Mouse (Mus musculus) liver, embryonic 16.5 days (tissue): ENCODE measurements at regions not wholly inside any gene's neighbourhood (a gene's known extent, or its start where the extent isn't known, plus 50 kb on each side); places are given as distances from the start of the nearest gene placed in this dataset.
A peak's percentile ranks its signal among the peaks of the same experiment; 100 is the strongest.

ENCODE experiments used
- ATAC-seq: fragments of 200-750 bp; cut with Nextera tagmentation; 2 replicates; pipeline ENCODE4 v1.8.0; 2017; ENCODE audit warnings: low read depth, mild to moderate bottlenecking, moderate number of reproducible peaks, moderate library complexity
- H3K27ac ChIP-seq: fragments of 300-500 bp; sonication (generic); 2 replicates; pipeline ENCODE4 v1.5.1; 2014; ENCODE audit warnings: mild to moderate bottlenecking, low read length
- H3K27me3 ChIP-seq: fragments of 300-500 bp; sonication (generic); 2 replicates; pipeline ENCODE4 v1.6.1; 2014; ENCODE audit warnings: low read depth, low read length, mixed read lengths; ENCODE audit not compliant: control insufficient read depth, insufficient read depth
- H3K36me3 ChIP-seq: fragments of 300-500 bp; sonication (generic); 2 replicates; pipeline ENCODE4 v1.6.1; 2014; ENCODE audit warnings: mild to moderate bottlenecking; ENCODE audit not compliant: control insufficient read depth, insufficient read depth
- H3K4me1 ChIP-seq: fragments of 300-500 bp; sonication (generic); 2 replicates; pipeline ENCODE4 v1.6.1; 2014; ENCODE audit warnings: low read depth, low read length, mixed read lengths; ENCODE audit not compliant: control insufficient read depth
- H3K4me2 ChIP-seq: fragments of 300-500 bp; sonication (generic); 2 replicates; pipeline ENCODE4 v1.6.1; 2014; ENCODE audit warnings: low read depth, low read length, mixed read lengths
- H3K4me3 ChIP-seq: fragments of 300-500 bp; sonication (generic); 2 replicates; pipeline ENCODE4 v1.5.1; 2014; ENCODE audit warnings: low read depth, mild to moderate bottlenecking, low read length
- H3K9ac ChIP-seq: fragments of 300-500 bp; sonication (generic); 2 replicates; pipeline ENCODE4 v1.6.1; 2014; ENCODE audit warnings: low read depth, low read length
- H3K9me3 ChIP-seq: fragments of 300-500 bp; sonication (generic); replicated peaks from 2 replicates; pipeline ENCODE4 v1.6.1; 2016; ENCODE audit warnings: low read length; ENCODE audit not compliant: control insufficient read depth
- WGBS: fragments of 180-500 bp; shearing (Covaris S2); extraction: QIAGEN DNeasy Blood & Tissue Kit; methylation state at CpG from one replicate; pipeline ENCODE4 v1.1.7; 2014; ENCODE audit not compliant: insufficient replicate concordance; 5-methylcytosine and 5-hydroxymethylcytosine counted together

DNA sequence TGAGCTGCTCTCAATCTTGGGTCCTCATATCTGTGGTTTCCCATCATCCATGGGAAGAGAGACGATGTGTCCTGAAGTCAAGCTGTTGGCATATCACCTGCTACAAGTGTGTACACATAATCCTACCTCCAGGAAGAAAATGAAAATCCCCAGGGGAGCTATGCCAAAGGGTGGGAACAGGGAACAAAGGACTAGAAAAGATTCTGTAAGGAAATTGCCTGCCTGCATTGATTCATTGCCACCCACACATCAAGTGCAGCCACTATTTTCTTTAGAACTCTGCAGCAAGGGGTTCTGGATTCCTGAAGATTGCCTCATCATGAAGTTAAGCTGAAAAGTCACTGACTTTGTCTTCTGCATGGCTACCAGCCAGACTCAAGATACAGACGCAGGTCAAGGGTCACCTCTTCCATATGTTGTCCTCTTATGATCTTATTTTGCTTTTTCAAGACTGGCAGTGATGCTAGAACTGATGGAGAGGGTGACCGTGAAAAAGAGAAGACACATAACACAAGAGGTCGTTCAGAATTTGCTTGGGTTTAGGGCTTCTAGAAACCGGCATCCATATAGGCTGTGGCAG is 251.6 kb upstream of the Foxq1 start:
- no peaks in the 10 kb centered on the region for H3K27me3 ChIP-seq
- no peak for ATAC-seq
- H3K36me3 ChIP-seq, result no peaks in the 10 kb centered on the region
- no peak overlapping the region for H3K9ac ChIP-seq
- no peak overlapping the region for H3K27ac ChIP-seq
- no peaks in the 10 kb centered on the region for H3K4me1 ChIP-seq
- no peak overlapping the region for H3K4me2 ChIP-seq
- H3K9me3 ChIP-seq, result no peaks in the 10 kb centered on the region
- H3K4me3 ChIP-seq, result no peak overlapping the region
- WGBS, result 59% methylated on average over 5 of the region's 5 CpGs

DNA sequence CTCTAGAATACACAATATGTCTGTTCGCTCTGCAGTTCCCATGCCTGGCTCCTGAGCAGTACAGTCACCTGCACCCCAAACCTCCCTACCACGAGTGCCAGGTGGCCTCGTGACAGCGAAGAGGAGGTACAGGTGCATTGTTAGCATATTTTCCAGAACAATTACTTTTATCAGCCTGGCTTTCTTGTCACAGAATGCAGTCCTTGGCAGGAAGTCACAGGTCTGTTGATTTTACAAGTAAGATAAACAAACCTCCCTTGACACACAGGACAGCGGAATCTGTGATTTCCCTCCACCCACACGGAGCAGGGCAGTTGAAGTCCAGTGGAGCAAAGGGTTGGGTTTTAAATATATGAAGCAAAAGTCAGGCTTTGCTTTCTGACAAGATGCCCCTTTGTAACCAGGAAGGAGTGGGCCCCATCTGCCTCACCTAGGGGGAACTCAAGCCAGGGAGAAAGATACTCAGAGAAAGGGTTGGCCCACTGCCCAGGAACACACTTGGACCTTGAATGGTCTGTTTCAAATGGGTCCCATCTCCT is 246.8 kb upstream of the Foxq1 start:
- Histone ChIP-seq H3K27me3 (no peaks in the 10 kb centered on the region), H3K4me3 (no peak overlapping the region), H3K4me2 (no peak overlapping the region), H3K9ac (no peak overlapping the region), H3K27ac (peak overlapping the region; percentile 37; the same call in 1 of the 2 replicates), H3K36me3 (no peaks in the 10 kb centered on the region), H3K4me1 (no peaks in the 10 kb centered on the region), H3K9me3 (no peaks in the 10 kb centered on the region)
- WGBS, result 33% methylated on average over 6 of the region's 6 CpGs
- ATAC-seq, result peak; percentile 79

DNA sequence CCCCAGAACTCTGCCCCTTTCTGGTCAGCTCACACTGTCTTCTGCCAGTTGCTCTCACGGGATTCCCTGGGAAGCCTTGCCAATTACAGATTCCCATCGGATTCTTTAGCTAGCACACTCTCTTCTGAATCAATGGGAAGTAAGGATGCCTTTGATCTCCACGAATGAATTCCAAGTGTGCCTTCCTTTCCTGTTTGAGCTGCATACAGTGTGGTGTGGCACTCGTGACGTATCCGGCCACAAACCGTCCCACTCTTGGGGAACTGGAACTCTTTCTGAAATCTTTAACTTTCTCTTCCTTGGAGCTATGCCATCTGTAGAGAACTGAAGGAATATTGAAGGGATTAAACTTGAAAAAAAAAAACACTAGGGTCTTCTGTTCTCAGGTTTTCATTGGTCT is 243.2 kb upstream of the Foxq1 start:
- WGBS, result 40% methylated on average over 7 of the region's 7 CpGs
- no peak for ATAC-seq
- Histone ChIP-seq H3K4me3 (no peak overlapping the region), H3K27me3 (no peaks in the 10 kb centered on the region), H3K9ac (no peak overlapping the region), H3K4me2 (no peak overlapping the region), H3K4me1 (no peaks in the 10 kb centered on the region), H3K27ac (no peak overlapping the region), H3K9me3 (no peaks in the 10 kb centered on the region), H3K36me3 (no peaks in the 10 kb centered on the region)

DNA sequence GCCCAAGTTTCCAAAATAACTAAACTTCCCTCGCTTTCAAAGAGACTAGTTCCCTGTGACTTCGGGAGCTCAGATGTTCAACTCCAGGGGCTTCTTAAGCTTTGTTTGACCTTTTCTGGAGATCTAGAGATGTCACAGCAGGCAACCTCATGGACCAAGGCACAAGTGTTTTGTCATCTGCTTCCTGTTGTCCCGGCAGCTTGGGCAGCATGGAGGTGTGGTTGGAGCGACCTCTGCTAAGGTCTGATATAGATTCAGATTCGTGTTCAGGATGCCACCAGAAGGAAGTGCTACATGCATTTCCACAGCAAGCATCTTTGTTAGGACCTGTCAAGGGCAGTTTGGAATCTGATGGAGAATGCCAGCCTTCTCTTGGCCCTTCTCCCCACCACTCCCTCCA is 242.1 kb upstream of the Foxq1 start:
- H3K4me3 ChIP-seq, result no peak overlapping the region
- H3K36me3 ChIP-seq, result no peaks in the 10 kb centered on the region
- H3K9ac ChIP-seq, result no peak overlapping the region
- H3K27me3 ChIP-seq, result no peaks in the 10 kb centered on the region
- no peaks in the 10 kb centered on the region for H3K4me1 ChIP-seq
- 22% methylated on average over 5 of the region's 5 CpGs for WGBS
- no peak overlapping the region for H3K4me2 ChIP-seq
- no peak for ATAC-seq
- H3K27ac ChIP-seq, result no peak overlapping the region
- H3K9me3 ChIP-seq, result no peaks in the 10 kb centered on the region

DNA sequence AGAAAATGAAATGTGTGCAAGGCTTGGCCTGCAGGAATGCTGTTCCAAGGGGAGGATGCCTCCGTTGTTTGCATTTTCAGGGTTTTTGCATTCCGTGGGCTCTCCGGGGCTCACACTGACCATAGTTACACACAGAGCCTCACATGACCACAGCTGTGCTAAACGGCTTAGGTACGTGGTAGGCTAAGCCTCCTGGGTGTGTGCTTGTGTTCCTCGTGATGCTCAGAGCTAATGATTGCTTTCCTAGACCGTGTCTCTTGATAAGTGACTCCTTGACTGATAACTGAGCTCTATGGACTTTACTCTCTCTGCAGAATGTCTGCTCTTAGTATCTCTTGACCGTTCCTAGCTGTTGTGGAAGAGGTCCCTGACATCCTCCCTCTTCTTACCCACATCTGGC is 238.9 kb upstream of the Foxq1 start:
- ATAC-seq, result no peak
- 56% methylated on average over 8 of the region's 8 CpGs for WGBS
- Histone ChIP-seq H3K9ac (no peak overlapping the region), H3K9me3 (no peaks in the 10 kb centered on the region), H3K4me1 (no peaks in the 10 kb centered on the region), H3K36me3 (no peaks in the 10 kb centered on the region), H3K27ac (no peak overlapping the region), H3K27me3 (no peaks in the 10 kb centered on the region), H3K4me2 (no peak overlapping the region), H3K4me3 (no peak overlapping the region)

DNA sequence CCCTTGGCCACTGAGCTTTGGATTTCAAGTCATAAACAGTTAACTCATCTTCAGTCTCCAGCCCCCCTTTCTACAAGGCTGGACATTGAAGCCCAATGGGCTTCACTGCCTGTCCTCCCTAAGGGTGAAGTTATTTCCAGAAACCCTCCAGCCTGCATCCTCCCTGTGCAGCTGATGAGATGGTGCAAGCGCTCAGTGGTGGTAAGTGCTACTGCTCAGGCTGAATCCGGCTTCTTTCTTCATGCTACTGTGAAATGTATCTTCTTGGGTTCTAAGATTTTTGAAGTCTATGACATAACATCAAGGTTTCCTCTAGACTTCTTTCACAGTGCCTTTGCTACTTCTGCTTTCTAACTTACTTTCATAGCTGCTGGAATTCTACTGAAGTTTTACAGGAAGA is 237.9 kb upstream of the Foxq1 start:
- ATAC-seq, result no peak
- no peaks in the 10 kb centered on the region for H3K36me3 ChIP-seq
- no peaks in the 10 kb centered on the region for H3K4me1 ChIP-seq
- 62% methylated on average over 2 of the region's 2 CpGs for WGBS
- no peak overlapping the region for H3K27ac ChIP-seq
- H3K9ac ChIP-seq, result no peak overlapping the region
- H3K4me2 ChIP-seq, result no peak overlapping the region
- no peak overlapping the region for H3K4me3 ChIP-seq
- no peaks in the 10 kb centered on the region for H3K9me3 ChIP-seq
- no peaks in the 10 kb centered on the region for H3K27me3 ChIP-seq

DNA sequence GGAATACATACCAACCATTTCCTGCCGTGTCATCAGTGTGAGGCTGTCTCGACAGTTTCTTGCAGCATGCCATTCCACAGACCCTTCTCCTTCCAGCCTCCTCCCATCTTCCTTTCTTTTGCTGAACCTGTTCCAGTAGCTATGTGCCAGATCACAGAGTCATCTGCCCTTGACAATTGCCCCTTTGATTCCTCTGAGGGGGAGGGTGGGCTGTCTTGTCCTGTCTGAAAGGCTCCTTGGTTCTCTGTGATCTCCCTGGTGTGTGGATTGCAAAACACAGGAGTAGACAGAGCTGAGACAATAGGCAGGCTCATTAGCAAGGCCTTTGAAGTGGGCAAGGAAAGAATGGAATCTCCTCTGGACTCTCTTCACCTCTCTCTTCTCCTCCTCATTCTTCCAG is 234.5 kb upstream of the Foxq1 start:
- Histone ChIP-seq H3K27ac (no peak overlapping the region), H3K4me3 (no peak overlapping the region), H3K9ac (no peak overlapping the region), H3K27me3 (no peaks in the 10 kb centered on the region), H3K4me2 (no peak overlapping the region), H3K36me3 (no peaks in the 10 kb centered on the region), H3K9me3 (no peaks in the 10 kb centered on the region), H3K4me1 (no peaks in the 10 kb centered on the region)
- ATAC-seq, result no peak
- 52% methylated on average over 2 of the region's 2 CpGs for WGBS

DNA sequence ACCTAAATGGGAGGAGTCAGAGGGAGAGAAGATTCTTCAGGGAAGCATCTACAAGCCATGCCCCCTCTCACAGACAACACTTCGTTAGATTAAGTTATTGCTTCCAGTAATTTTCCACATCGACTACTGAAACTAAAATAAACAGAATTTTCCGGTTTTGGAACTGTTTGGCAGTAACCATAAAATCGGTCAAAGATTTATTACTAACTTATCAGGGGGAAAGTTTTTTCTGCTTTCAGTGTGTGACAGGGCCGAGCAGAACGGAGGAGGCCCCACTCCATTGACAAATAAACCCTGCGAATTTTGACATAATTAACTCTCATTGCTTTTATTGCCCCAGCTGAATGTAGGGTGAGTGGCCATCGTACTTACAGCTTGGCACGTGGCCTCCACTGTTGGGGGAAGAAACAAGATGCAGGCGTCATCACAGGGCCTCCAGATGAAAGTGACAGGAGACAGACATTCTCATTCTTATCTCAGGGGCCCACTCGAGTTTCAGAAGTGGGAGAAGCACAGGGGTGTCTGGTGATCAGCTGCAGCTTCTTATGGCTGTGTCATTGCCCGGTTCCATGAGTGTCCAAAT is 229.6 kb upstream of the Foxq1 start:
- H3K9me3 ChIP-seq, result no peaks in the 10 kb centered on the region
- H3K36me3 ChIP-seq, result no peaks in the 10 kb centered on the region
- no peak overlapping the region for H3K4me2 ChIP-seq
- H3K4me3 ChIP-seq, result no peak overlapping the region
- no peak overlapping the region for H3K27ac ChIP-seq
- H3K27me3 ChIP-seq, result no peaks in the 10 kb centered on the region
- no peak overlapping the region for H3K9ac ChIP-seq
- H3K4me1 ChIP-seq, result no peaks in the 10 kb centered on the region
- WGBS, result 45% methylated on average over 12 of the region's 12 CpGs
- no peak for ATAC-seq

DNA sequence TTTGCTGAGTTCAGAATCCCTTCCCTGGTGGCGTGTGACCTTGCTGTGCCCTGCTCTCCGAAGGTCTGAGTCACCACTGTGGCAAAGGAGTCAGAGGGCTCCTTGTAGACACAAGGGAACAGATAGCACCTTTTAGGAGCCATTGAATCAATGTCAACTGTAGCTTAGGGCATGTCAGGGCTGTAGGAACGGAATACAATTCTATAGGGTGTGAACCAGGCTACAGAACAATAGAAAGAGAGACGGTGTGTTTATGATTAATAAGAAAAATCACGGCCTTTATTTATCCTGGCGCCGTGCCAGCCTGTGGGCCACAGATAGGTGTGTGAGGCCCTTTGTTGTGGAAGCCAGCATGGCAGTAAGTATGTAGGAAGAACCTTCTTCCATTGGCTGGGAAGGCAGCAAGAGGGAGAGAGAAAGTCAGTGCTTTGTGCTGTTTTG is 228.4 kb upstream of the Foxq1 start:
- Histone ChIP-seq H3K4me3 (no peak overlapping the region), H3K4me2 (no peak overlapping the region), H3K4me1 (no peaks in the 10 kb centered on the region), H3K36me3 (no peaks in the 10 kb centered on the region), H3K27me3 (no peaks in the 10 kb centered on the region), H3K9ac (no peak overlapping the region), H3K27ac (no peak overlapping the region), H3K9me3 (no peaks in the 10 kb centered on the region)
- no peak for ATAC-seq
- WGBS, result 55% methylated on average over 7 of the region's 7 CpGs
